Mouse (Mus musculus) liver, embryonic 11.5 days (tissue): ENCODE data around the gene Hist2h2ab. TPM values are rescaled to one million over a fixed set of nuclear protein-coding genes. Genes with fewer than 3 reads are reported as not detected.

ENCODE experiments used
- ATAC-seq: fragments of 200-750 bp; cut with Nextera tagmentation; replicated peaks from 2 replicates; pipeline ENCODE4 v1.8.0; 2017; ENCODE audit warnings: moderate number of reproducible peaks, mild to moderate bottlenecking, moderate TSS enrichment, moderate library complexity; ENCODE audit not compliant: low FRiP score
- DNase-seq: peaks from one replicate; pipeline ENCODE4 v3.0.0-alpha.2; 2017; ENCODE audit warnings: low spot score
- H3K27ac ChIP-seq: fragments of 300-500 bp; sonication (generic); 2 replicates; pipeline ENCODE4 v1.5.1; 2014; ENCODE audit warnings: mild to moderate bottlenecking, low read depth, low read length, control low read depth
- H3K27me3 ChIP-seq: fragments of 300-500 bp; sonication (generic); replicated peaks from 2 replicates; pipeline ENCODE4 v1.6.1; 2014; ENCODE audit warnings: low read length, mixed read lengths; ENCODE audit not compliant: control insufficient read depth, insufficient read depth
- H3K36me3 ChIP-seq: fragments of 300-500 bp; sonication (generic); 2 replicates; pipeline ENCODE4 v1.6.1; 2014; ENCODE audit warnings: mild to moderate bottlenecking, low read length, moderate library complexity, mixed read lengths; ENCODE audit not compliant: control insufficient read depth, insufficient read depth
- H3K4me1 ChIP-seq: fragments of 300-500 bp; sonication (generic); replicated peaks from 2 replicates; pipeline ENCODE4 v1.6.1; 2014; ENCODE audit warnings: low read length, mixed read lengths; ENCODE audit not compliant: control insufficient read depth, insufficient read depth
- H3K4me2 ChIP-seq: fragments of 300-500 bp; sonication (generic); 2 replicates; pipeline ENCODE4 v1.6.1; 2014; ENCODE audit warnings: mild to moderate bottlenecking, control low read depth, moderate library complexity
- H3K4me3 ChIP-seq: fragments of 300-500 bp; sonication (generic); 2 replicates; pipeline ENCODE4 v1.5.1; 2014; ENCODE audit warnings: low read depth, low read length, control low read depth
- H3K9ac ChIP-seq: fragments of 300-500 bp; sonication (generic); 2 replicates; pipeline ENCODE4 v1.6.1; 2014; ENCODE audit warnings: low read depth, low read length, control low read depth
- H3K9me3 ChIP-seq: fragments of 300-500 bp; sonication (generic); 2 replicates; pipeline ENCODE4 v1.6.1; 2016; ENCODE audit warnings: low read length, inconsistent platforms, mixed read lengths; ENCODE audit not compliant: control insufficient read depth
- WGBS: fragments of 180-500 bp; shearing (Covaris S2); extraction: QIAGEN DNeasy Blood & Tissue Kit; methylation state at CpG from one replicate; pipeline ENCODE4 v1.1.7; 2014; 5-methylcytosine and 5-hydroxymethylcytosine counted together
- polyA plus RNA-seq: library from polyadenylated mRNA; unstranded; fragments of >200 nt; fragmentation: Nextera tagmentation; extraction: Ambion mirVana; gene quantifications from 2 replicates; pipeline ENCODE4 v1.2.1, GENCODE M21; 2014

The Hist2h2ab gene
- polyA plus RNA-seq, 1 experiment from 2014 or later = 0.92 TPM

- Histone ChIP-seq H3K27ac (no peak overlapping the region), H3K36me3 (no peaks in the 10 kb centered on the region), H3K4me3 (no peak overlapping the region), H3K9me3 (no peaks in the 10 kb centered on the region), H3K27me3 (no peaks in the 10 kb centered on the region), H3K4me1 (peaks cover 8% of the 10 kb centered on the region), H3K4me2 (no peak overlapping the region), H3K9ac (no peak overlapping the region)
- WGBS = 52% methylated on average over 2 of the region's 2 CpGs
- ATAC-seq = no peak
- no peak for DNase-seq
Observed at GRCm38 (mm10) chr3:96230404-96230803, 10.7 kb downstream of the Hist2h2ab start.

- Histone ChIP-seq H3K4me2 (no peak overlapping the region), H3K9ac (no peak overlapping the region), H3K9me3 (no peaks in the 10 kb centered on the region), H3K4me1 (peaks cover under 1% of the 10 kb centered on the region; the same call in 1 of the 2 replicates), H3K4me3 (no peak overlapping the region), H3K36me3 (no peaks in the 10 kb centered on the region), H3K27ac (no peak overlapping the region), H3K27me3 (no peaks in the 10 kb centered on the region)
- DNase-seq = no peak
- WGBS = 75% methylated on average over 4 of the region's 4 CpGs
- ATAC-seq = no peak
Observed at GRCm38 (mm10) chr3:96230910-96231757, 11.5 kb downstream of the Hist2h2ab start.

GRCm38 (mm10) chr3:96231758-96232120 is 12.1 kb downstream of the Hist2h2ab start:
- no peaks in the 10 kb centered on the region for H3K9me3 ChIP-seq
- H3K36me3 ChIP-seq = no peaks in the 10 kb centered on the region
- H3K27me3 ChIP-seq = no peaks in the 10 kb centered on the region
- H3K9ac ChIP-seq = no peak overlapping the region
- no peak for DNase-seq
- 62% methylated on average over 2 of the region's 2 CpGs for WGBS
- H3K27ac ChIP-seq = no peak overlapping the region
- no peak for ATAC-seq
- H3K4me3 ChIP-seq = no peak overlapping the region
- H3K4me1 ChIP-seq = no peaks in the 10 kb centered on the region
- H3K4me2 ChIP-seq = no peak overlapping the region

- Histone ChIP-seq H3K4me1 (peaks cover 2% of the 10 kb centered on the region; the same call in 1 of the 2 replicates), H3K27ac (no peak overlapping the region), H3K36me3 (no peaks in the 10 kb centered on the region), H3K4me2 (no peak overlapping the region), H3K9me3 (no peaks in the 10 kb centered on the region), H3K4me3 (no peak overlapping the region), H3K27me3 (no peaks in the 10 kb centered on the region), H3K9ac (no peak overlapping the region)
- WGBS = 80% methylated on average over 2 of the region's 2 CpGs
- ATAC-seq (no peak), DNase-seq (no peak)
Observed at GRCm38 (mm10) chr3:96234914-96235313, 15.2 kb downstream of the Hist2h2ab start.

GRCm38 (mm10) chr3:96235836-96236235 is 16.2 kb downstream of the Hist2h2ab start:
- H3K9ac ChIP-seq = no peak overlapping the region
- no peak overlapping the region for H3K27ac ChIP-seq
- H3K4me3 ChIP-seq = no peak overlapping the region

GRCm38 (mm10) chr3:96236834-96237334 is 17.2 kb downstream of the Hist2h2ab start:
- no peak for ATAC-seq
- no peak for DNase-seq
- Histone ChIP-seq H3K27me3 (no peaks in the 10 kb centered on the region), H3K4me2 (peak overlapping the region; percentile 81), H3K27ac (peak overlapping the region; percentile 89), H3K9ac (peak overlapping the region; percentile 76), H3K36me3 (no peaks in the 10 kb centered on the region), H3K4me1 (peaks cover 9% of the 10 kb centered on the region), H3K9me3 (no peaks in the 10 kb centered on the region), H3K4me3 (peak overlapping the region; percentile 52)
- WGBS = 85% methylated on average over 4 of the region's 4 CpGs

More at GRCm38 (mm10) chr3:96235836-96236235, 16.2 kb downstream of the Hist2h2ab start:
- no peak for ATAC-seq
- peaks cover 5% of the 10 kb centered on the region for H3K4me1 ChIP-seq
- DNase-seq = no peak
- H3K4me2 ChIP-seq = no peak overlapping the region
- no peaks in the 10 kb centered on the region for H3K27me3 ChIP-seq
- WGBS = 57% methylated on average over 3 of the region's 3 CpGs
- H3K9me3 ChIP-seq = no peaks in the 10 kb centered on the region
- H3K36me3 ChIP-seq = no peaks in the 10 kb centered on the region

- Histone ChIP-seq H3K27ac (peak overlapping the region; percentile 89), H3K9me3 (no peaks in the 10 kb centered on the region), H3K36me3 (no peaks in the 10 kb centered on the region), H3K4me3 (peak overlapping the region; percentile 52), H3K27me3 (no peaks in the 10 kb centered on the region), H3K4me2 (peak overlapping the region; percentile 81), H3K9ac (peak overlapping the region; percentile 76), H3K4me1 (peaks cover 9% of the 10 kb centered on the region)
- 23% methylated on average over 7 of the region's 7 CpGs for WGBS
- peak; percentile 61 for DNase-seq
- no peak for ATAC-seq
Observed at GRCm38 (mm10) chr3:96237335-96237903, 17.8 kb downstream of the Hist2h2ab start.

- peak; percentile 11; the same call in 1 of the 2 replicates for ATAC-seq
- Histone ChIP-seq H3K4me1 (peaks cover 9% of the 10 kb centered on the region), H3K36me3 (no peaks in the 10 kb centered on the region), H3K27ac (peak overlapping the region; percentile 89), H3K27me3 (no peaks in the 10 kb centered on the region), H3K4me3 (peak overlapping the region; percentile 52), H3K9me3 (no peaks in the 10 kb centered on the region), H3K4me2 (peak overlapping the region; percentile 81), H3K9ac (peak overlapping the region; percentile 76)
- under 1% methylated on average over 12 of the region's 12 CpGs for WGBS
- DNase-seq = peak; percentile 63
Observed at GRCm38 (mm10) chr3:96237904-96238511, 18.3 kb downstream of the Hist2h2ab start.
